Mouse (Mus musculus) NIH3T3 (cell line): Measurements from ENCODE around the gene Heatr6.

Experiments
- DNase-seq: peaks from one replicate; pipeline ENCODE4 v3.0.0-alpha.2; 2012; ENCODE audit warnings: low read depth

Gene Heatr6

DNA sequence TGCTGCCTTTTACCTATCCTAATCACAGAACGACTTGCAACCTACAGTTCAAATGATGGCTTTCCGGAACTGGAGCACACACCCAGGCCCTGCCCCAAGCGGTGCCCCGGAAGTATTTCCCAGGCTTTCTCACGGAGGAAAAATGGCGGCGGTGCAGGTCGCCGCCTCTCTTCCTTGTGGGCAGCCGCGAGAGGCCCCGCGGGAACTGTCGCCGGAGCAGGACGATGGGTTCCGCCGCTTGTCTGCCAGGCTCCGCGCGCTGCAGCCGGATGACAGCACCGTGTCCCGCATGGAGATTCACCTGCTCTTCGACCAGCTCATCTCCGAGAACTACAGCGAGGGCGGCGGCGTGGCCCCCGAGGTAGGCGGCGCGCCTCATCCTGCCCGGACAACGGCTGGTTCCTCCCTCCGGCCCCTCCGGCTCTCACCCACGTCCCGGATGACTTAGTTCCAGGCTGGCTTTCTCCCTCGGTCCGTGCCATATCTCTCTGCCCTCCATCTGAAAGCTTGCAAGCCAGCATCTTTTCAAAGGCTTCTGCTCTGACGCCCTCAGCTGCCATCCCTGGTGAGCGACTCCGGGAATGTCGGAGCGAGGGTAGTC, at the start of gene Heatr6:
Gene Heatr6, plus strand, starts transcription at position 116 of the 601 bp plus-strand sequence.
- DNase-seq, result peak; percentile 96

- DNase-seq, result no peak
Measured at GRCm38 (mm10) chr11:83703705-83704104, 49.8 kb upstream of the Heatr6 start, which contains the start of gene Wfdc17. TSS of gene Wfdc17 (plus strand) at chr11:83703991.

GRCm38 (mm10) chr11:83708715-83709114, 44.8 kb upstream of the Heatr6 start, which contains the start of gene Wfdc18:
TSS of gene Wfdc18 (plus strand) at chr11:83709015.
- no peak for DNase-seq

- peak; percentile 18 for DNase-seq
Measured at GRCm38 (mm10) chr11:83709683-83710082, 43.8 kb upstream of the Heatr6 start.

DNA sequence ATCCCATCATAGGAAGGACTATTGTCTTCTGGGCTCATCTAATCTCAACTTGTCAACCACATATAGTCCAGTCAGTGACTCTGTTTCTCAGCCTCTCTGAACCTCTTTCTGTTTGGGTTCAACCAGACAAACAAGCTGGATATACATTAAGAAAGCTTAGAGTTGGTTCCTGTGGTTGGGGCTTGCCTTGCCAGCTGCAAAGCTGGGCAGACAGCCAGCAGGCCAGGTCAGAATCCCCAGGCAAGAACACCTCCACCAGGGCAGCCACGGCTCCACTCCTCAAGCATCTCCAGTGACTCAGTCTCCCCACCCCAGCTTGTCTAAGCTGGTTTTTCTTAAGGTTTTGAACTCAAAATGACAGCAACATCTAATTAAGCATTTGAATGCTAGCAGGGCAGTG, 40.8 kb upstream of the Heatr6 start:
- DNase-seq, result peak; percentile 55

DNA sequence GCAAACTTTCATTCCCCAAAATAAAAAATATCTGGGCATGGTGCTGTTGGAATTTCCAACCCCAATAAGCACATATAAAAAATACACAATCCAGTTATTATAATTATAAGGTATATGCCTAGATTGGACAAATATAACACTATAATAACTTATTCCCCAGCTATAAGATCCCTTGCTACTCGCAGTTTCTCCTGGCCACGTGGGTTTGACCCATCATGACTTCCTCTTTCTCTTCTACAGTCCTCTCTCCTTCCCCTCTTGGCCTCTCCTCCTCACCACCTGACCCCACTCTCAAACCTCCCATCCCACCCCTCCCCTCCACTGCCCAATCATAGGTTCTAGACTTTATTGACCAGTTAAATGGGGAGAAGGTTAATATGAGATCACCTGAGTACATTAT, 39.6 kb upstream of the Heatr6 start:
- no peak for DNase-seq

DNA sequence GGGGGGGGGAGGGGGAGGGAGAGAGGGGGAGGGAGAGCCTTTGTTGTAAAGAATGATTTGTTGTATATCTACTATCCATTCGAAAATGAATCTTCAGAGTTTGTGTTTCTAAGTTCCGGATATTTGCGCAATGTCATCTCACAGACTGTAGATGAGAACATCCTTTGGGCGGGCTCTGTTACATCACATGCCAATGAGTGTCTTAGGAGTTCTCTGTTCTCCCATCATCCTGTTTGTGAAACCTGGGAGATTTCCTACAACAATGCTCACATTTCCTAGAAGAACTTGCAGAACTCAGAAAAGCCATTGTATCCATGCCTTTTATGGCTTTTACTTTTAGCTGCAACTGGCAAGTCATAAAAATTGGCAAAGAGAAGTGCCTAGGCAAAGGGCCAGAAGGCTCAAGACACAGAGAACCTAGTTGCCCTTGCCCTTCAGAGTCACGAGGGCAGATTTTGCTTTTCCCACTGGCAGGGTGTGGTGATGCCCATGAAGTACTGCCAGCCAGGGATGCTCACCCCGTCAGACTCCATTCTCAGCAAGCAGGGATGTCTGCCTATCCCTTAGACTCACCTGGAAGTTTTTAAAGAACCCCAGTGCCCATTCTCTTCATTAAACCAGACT, 36.3 kb upstream of the Heatr6 start:
- peak; percentile 61 for DNase-seq

GRCm38 (mm10) chr11:83720766-83721165, 32.7 kb upstream of the Heatr6 start:
- peak; percentile 37 for DNase-seq

DNA sequence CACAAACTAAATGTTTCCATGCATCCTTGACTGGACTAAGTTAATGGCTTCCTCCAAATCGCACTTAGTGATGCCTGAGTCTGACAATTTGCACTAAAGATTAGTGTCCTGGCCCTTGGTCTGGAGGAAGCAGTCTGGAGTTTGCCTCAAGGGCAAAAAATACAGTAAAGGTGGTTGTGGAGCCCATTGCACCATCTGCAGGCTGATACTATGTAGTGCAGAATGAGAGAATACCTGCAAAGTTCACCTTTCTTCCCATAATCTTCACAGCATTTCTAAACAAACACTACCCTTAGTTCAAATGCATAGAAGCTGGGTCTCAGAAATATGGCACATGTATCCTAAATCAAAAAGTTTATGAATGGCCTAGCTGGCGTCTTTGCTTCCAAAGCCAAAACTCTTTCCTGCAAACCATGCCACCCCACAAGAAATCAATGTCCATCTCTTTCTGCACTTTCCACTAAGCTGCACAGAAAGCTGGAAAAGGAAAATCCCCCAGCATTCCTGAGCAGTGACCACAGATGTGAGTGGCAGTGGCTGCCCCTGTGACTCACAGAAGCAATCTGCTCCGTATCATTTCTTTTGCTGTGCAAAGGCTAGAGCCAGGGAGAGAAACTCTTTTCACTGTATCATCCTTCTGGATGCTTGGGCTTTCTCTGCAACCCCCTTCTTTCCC, 24.6 kb upstream of the Heatr6 start:
- DNase-seq, result peak; percentile 75

- DNase-seq, result peak; percentile 21
Measured at GRCm38 (mm10) chr11:83731116-83731515, 22.4 kb upstream of the Heatr6 start.

GRCm38 (mm10) chr11:83733071-83733640, 20.3 kb upstream of the Heatr6 start:
- peak; percentile 18 for DNase-seq

GRCm38 (mm10) chr11:83734215-83734614, 19.3 kb upstream of the Heatr6 start:
- no peak for DNase-seq

DNA sequence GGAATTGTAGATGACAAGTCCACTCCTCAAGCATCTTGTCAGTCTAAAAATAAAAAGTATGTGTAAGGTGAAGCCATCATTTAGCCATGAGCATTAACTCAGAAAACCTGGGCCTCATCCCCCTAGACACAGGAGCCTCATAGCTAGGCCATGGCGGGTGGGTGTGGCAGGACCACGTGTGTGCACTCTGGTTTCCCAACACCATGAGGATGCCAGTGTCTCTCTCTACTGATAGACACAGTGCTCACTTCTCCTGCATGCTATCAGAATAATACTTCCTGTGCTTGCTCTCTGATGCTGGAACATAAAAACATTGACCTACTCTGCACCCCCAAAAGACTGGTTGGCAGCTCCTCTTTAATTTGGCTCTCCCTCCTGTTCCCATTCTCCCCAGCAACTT, 17.6 kb upstream of the Heatr6 start:
- DNase-seq, result no peak

DNA sequence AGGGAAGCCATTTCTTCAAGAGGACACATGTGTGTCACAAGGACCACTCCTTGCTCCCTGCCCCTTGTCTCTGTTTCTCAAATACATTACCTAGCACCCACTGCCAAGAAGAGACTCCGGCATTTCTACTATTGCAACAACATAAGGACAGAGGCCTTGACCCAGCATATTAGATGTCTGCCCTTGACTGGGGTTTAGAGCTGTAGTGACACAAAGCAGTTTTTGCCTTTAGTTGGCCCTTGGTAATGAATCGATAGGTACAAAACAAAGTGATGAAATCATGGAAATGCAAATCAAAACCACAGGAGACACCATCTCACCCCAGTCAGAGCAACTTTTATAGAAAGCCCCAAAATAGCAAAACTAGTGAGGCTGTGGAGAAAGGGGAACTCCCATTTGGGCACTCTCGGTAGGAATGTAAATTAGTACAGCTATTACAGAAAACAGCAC, 16.4 kb upstream of the Heatr6 start:
- no peak for DNase-seq

GRCm38 (mm10) chr11:83739241-83739640, 14.3 kb upstream of the Heatr6 start:
- peak; percentile 92 for DNase-seq

- no peak for DNase-seq
Measured at GRCm38 (mm10) chr11:83740443-83740991, 13.0 kb upstream of the Heatr6 start.

GRCm38 (mm10) chr11:83741841-83742240, 11.7 kb upstream of the Heatr6 start:
- DNase-seq, result no peak

DNA sequence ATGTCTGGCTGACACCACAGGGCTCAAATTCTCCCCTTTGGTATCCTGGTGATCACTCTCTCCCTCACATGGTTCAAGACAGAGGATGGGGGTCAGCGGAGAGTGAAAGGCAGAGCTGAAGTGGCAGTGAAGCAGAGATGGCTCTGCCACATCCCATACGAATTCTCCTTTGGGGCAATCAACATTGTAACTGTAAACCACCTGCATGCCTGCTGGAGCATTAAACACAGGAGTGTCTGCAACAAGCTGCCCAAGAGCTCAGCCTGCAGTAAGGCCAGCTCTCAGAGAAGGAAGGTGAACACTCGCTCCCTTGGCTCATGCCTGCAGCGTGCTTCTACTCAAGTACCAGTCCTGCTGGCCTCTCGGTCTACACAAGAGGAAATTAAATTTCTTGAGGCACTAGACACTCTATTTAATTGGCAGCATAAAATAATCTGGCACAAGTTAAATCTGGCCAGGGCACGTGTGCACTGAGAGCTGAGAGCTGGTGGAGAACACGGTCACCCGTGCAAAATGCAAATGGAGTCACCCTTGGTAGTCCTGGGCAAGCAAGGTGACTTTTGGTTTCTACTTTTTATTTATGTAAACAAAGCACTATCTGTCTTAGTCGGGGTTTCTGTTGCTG, 10.7 kb upstream of the Heatr6 start:
- no peak for DNase-seq

GRCm38 (mm10) chr11:83743525-83743924, 10.0 kb upstream of the Heatr6 start:
- no peak for DNase-seq

GRCm38 (mm10) chr11:83746152-83746551, 7.3 kb upstream of the Heatr6 start:
- no peak for DNase-seq

- no peak for DNase-seq
Measured at GRCm38 (mm10) chr11:83746681-83747080, 6.8 kb upstream of the Heatr6 start, which contains the start of gene Wfdc21. TSS of gene Wfdc21 (plus strand) at chr11:83746940.
